Mouse (Mus musculus) bone marrow, adult 2 months (tissue): ENCODE results near the gene Rab3il1. TPM values are rescaled to one million over a fixed set of nuclear protein-coding genes. Genes with fewer than 3 reads are reported as not detected.

ENCODE experiments used
- H3K27ac ChIP-seq: fragments of 200-500 bp; 2 replicates; pipeline ENCODE4 v1.5.1; 2012; ENCODE audit warnings: low read depth, mild to moderate bottlenecking, control low read depth, inconsistent platforms, low read length; ENCODE audit not compliant: control insufficient read depth, poor library complexity, insufficient read depth
- H3K4me1 ChIP-seq: fragments of 200-500 bp; 2 replicates; pipeline ENCODE4 v1.6.1; 2011; ENCODE audit warnings: low read length; ENCODE audit not compliant: control insufficient read depth, insufficient read depth
- H3K4me3 ChIP-seq: fragments of 200-500 bp; replicated peaks from 2 replicates; pipeline ENCODE3; 2011; ENCODE audit warnings: mild to moderate bottlenecking, low read depth, low read length, control low read depth; ENCODE audit not compliant: control insufficient read depth
- CTCF ChIP-seq: fragments of 200-500 bp; IDR thresholded peaks from 2 replicates; pipeline ENCODE4 v1.5.1; 2011; ENCODE audit warnings: low read length, control low read depth; ENCODE audit not compliant: control insufficient read depth, insufficient read depth
- POLR2A ChIP-seq: fragments of 200-500 bp; IDR thresholded peaks from 2 replicates; pipeline ENCODE4 v1.6.1; 2011; ENCODE audit warnings: low read depth, mild to moderate bottlenecking, control low read depth, low read length, borderline replicate concordance; ENCODE audit not compliant: control insufficient read depth
- WGBS: fragments of 180-500 bp; shearing (Covaris S2); methylation state at CpG from one replicate; pipeline ENCODE4 v1.1.7; 2018; 5-methylcytosine and 5-hydroxymethylcytosine counted together
- polyA plus RNA-seq: library from polyadenylated mRNA; stranded (reverse); fragments of >200 nt; gene quantifications from 2 replicates; pipeline ENCODE4 v1.2.4, GENCODE M21; 2011; ENCODE audit warnings: low replicate concordance; ENCODE audit not compliant: missing spikeins, insufficient read depth, insufficient read length

The Rab3il1 gene
- polyA plus RNA-seq, 1 experiment = 115 TPM

- TF ChIP-seq POLR2A = no peak
- TF ChIP-seq CTCF = no peak
- Histone ChIP-seq H3K4me3 (no peak overlapping the region), H3K27ac (no peak overlapping the region), H3K4me1 (peaks cover 5% of the 10 kb centered on the region; the same call in 1 of the 2 replicates)
- 35% methylated on average over 2 of the region's 2 CpGs for WGBS
These were observed 20.5 kb downstream of the Rab3il1 start for GRCm38 (mm10) chr19:10021981-10022380.

GRCm38 (mm10) chr19:10022414-10023303 lies 21.2 kb downstream of the Rab3il1 start:
- Histone ChIP-seq H3K4me1 (peaks cover 5% of the 10 kb centered on the region; the same call in 1 of the 2 replicates), H3K27ac (peak overlapping the region; percentile 39; the same call in 1 of the 2 replicates), H3K4me3 (no peak overlapping the region)
- TF ChIP-seq POLR2A (no peak), CTCF (no peak)
- 49% methylated on average over 5 of the region's 5 CpGs for WGBS

DNA sequence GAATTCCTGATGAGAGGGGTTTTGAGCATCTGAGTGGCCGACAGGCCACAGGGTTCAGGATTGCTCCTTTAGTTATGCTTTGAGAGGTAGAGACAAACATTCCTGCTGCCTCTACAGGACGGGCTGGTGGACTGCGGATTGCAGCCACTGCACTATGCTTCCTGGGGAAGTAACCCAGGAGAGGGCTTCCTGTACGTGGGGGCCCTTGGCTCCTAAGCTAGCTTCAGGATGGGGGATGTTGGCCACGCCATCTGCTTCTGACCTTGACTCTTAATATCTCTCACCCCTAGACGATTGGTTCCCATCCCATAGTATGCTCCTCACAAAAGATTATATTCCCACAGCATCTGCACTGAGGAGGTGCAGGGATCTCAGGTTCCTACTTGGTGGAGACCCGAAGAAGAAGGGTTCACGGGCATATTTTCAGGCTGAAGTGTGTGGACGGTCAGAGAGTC lies 21.9 kb downstream of the Rab3il1 start:
- TF ChIP-seq POLR2A (no peak), CTCF (no peak)

GRCm38 (mm10) chr19:10025169-10025875 lies 23.9 kb downstream of the Rab3il1 start:
- no peak overlapping the region for H3K4me3 ChIP-seq

More for the DNA sequence above, 21.9 kb downstream of the Rab3il1 start:
- no peak overlapping the region for H3K4me3 ChIP-seq
- peaks cover 5% of the 10 kb centered on the region; the same call in 1 of the 2 replicates for H3K4me1 ChIP-seq
- 19% methylated on average over 9 of the region's 9 CpGs for WGBS
- peak overlapping the region; percentile 22; the same call in 1 of the 2 replicates for H3K27ac ChIP-seq

GRCm38 (mm10) chr19:10029746-10030145 lies 28.3 kb downstream of the Rab3il1 start:
- Histone ChIP-seq H3K27ac (no peak overlapping the region), H3K4me3 (no peak overlapping the region), H3K4me1 (no peaks in the 10 kb centered on the region)
- no peak for TF ChIP-seq POLR2A
- TF ChIP-seq CTCF = no peak
- 90% methylated on average over 2 of the region's 2 CpGs for WGBS

More at GRCm38 (mm10) chr19:10025169-10025875, 23.9 kb downstream of the Rab3il1 start:
- WGBS = 14% methylated on average over 8 of the region's 8 CpGs
- no peak overlapping the region for H3K27ac ChIP-seq
- H3K4me1 ChIP-seq = peaks cover 5% of the 10 kb centered on the region; the same call in 1 of the 2 replicates
- TF ChIP-seq POLR2A (no peak), CTCF (no peak)

DNA sequence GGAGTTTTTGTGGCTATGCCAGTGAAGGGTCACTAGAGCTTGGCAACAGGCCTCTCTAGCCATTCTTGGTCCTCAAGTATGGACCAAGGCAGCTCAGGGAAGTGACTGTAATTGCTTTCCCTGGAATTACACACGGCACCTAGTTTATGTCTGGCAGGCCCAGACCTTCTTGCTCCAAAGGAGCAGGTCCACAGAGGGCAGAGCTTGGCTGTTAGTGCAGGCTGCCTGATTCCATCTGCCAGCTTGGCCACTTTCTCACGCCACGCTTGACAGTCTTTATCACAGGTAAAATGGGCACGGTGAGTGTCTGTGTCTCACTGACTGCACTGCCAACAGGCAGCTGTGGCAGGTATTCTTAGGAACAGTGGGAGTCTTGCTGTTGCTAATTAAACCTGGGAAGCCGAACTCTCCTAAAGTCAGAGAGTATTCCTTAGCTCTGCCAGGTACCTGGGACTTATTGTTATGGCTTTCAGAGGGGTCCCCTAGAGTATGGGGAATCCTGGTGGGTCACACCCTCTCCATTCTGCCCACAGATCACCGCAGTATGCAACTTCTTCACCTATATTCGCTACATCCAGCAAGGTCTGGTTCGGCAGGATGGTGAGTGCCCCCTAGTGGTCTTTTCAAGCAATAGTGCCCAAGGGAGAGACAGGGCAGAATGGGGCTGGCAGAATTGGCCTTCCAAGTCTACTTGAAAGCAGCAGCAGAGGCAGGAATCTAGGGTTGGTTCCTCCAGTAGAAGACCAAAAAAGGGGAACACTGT lies 31.9 kb downstream of the Rab3il1 start:
- Histone ChIP-seq H3K4me3 (no peak overlapping the region), H3K27ac (no peak overlapping the region), H3K4me1 (no peaks in the 10 kb centered on the region)
- WGBS = 50% methylated on average over 8 of the region's 8 CpGs
- no peak for TF ChIP-seq POLR2A
- peak; percentile 89 for TF ChIP-seq CTCF

GRCm38 (mm10) chr19:10034356-10034755 lies 32.9 kb downstream of the Rab3il1 start:
- 88% methylated on average over 5 of the region's 5 CpGs for WGBS
- H3K27ac ChIP-seq = no peak overlapping the region
- no peak overlapping the region for H3K4me3 ChIP-seq
- no peaks in the 10 kb centered on the region for H3K4me1 ChIP-seq
- TF ChIP-seq POLR2A (no peak), CTCF (no peak)

- H3K4me1 ChIP-seq = no peaks in the 10 kb centered on the region
- 69% methylated on average over 8 of the region's 8 CpGs for WGBS
- H3K27ac ChIP-seq = no peak overlapping the region
- no peak overlapping the region for H3K4me3 ChIP-seq
- TF ChIP-seq POLR2A (no peak), CTCF (peak; percentile 90)
These were observed 33.4 kb downstream of the Rab3il1 start for GRCm38 (mm10) chr19:10034785-10035447.
